16 mouse cellular contexts compared by ENCODE assay signal in genomic region chr4:42978062-42978461, GRCm38 (mm10). TPM values are rescaled to one million over a fixed set of nuclear protein-coding genes. Genes with fewer than 3 reads are reported as not detected.
A peak's percentile ranks its signal among the peaks of the same experiment; 100 is the strongest.
DNase-seq lines count a peak whose midpoint lies in the region; ATAC-seq and TF ChIP-seq lines count a peak whose summit lies in the region.
"Had no signal": no experiment of that assay in that cellular context is flagged by ENCODE, and none has a peak within 500 bp of the region (broad histone marks: within the 10 kb centered on the region; RNA-seq: fewer than 3 reads in every experiment).

No protein-coding gene starts in this region.

- H3K27ac ChIP-seq in layer of hippocampus, adult 2 months, result no peak overlapping the region
- H3K27ac ChIP-seq: forebrain, embryonic 15.5 days; hindbrain, embryonic 12.5 days; limb, embryonic 15.5 days had no signal

- ATAC-seq in G1E (ENCODE audit: extremely low read depth, insufficient number of reproducible peaks, low FRiP score, poor library complexity, severe bottlenecking), result no peak

- TF ChIP-seq CTCF in layer of hippocampus, adult 2 months (conservative IDR thresholded peaks at IDR 0.05), result peak; percentile 60
- TF ChIP-seq CTCF in G1E (IDR thresholded peaks at IDR 0.05; ENCODE audit: low read depth, low read length), result 0 out of 2 replicates have a peak, but pooled peaks have one; percentile 10

- H3K9me3 ChIP-seq in G1E (replicated peaks), result no peaks in the 10 kb centered on the region
- H3K9me3 ChIP-seq: forebrain, embryonic 15.5 days; heart, embryonic 12.5 days; hindbrain, embryonic 12.5 days; limb, embryonic 15.5 days had no signal

- no peaks in the 10 kb centered on the region for H3K4me1 ChIP-seq in G1E (ENCODE audit: insufficient read depth, low read depth, low read length)
- H3K4me1 ChIP-seq: forebrain, embryonic 15.5 days; hindbrain, embryonic 12.5 days; limb, embryonic 15.5 days had no signal

- peaks cover 60% of the 10 kb centered on the region for H3K36me3 ChIP-seq in G1E (replicated peaks)

- no peak overlapping the region for H3K4me3 ChIP-seq in layer of hippocampus, adult 2 months
- no peak overlapping the region for H3K4me3 ChIP-seq in G1E (ENCODE audit: low read depth, low read length)
- H3K4me3 ChIP-seq: forebrain, embryonic 15.5 days; heart, embryonic 12.5 days; hindbrain, embryonic 12.5 days; limb, embryonic 15.5 days; myocyte had no signal

- no peak for DNase-seq in layer of hippocampus, adult 2 months (ENCODE audit: low spot score in 2 of 2)
- DNase-seq in layer of hippocampus, adult 8-10 months (ENCODE audit: low spot score in 2 of 2), result no peak
- DNase-seq in CD4-positive, CD25-positive, alpha-beta regulatory T cell, adult 2 months (ENCODE audit: low read depth, low spot score), result peak; percentile 55
- no peak for DNase-seq in G1E (ENCODE audit: low spot score)
- peak; percentile 44 for DNase-seq in induced T-regulatory cell, adult 2 months (ENCODE audit: low read depth)
- no peak for DNase-seq in adipocyte (ENCODE audit: low spot score)
- no peak for DNase-seq in urinary bladder, adult 18-20 months (ENCODE audit: low spot score in 2 of 2)
- DNase-seq: cerebellum, postnatal 10 days; layer of hippocampus, postnatal 36 days; spleen, adult 18-20 months had no signal

- H3K27me3 ChIP-seq in G1E (ENCODE audit: insufficient read depth, low read length), result no peaks in the 10 kb centered on the region; the same call in 1 of the 2 replicates
- H3K27me3 ChIP-seq: forebrain, embryonic 15.5 days; heart, embryonic 12.5 days; hindbrain, embryonic 12.5 days; limb, embryonic 15.5 days had no signal

RNA-seq across cellular contexts. Expression of gene 1700022I11Rik, which starts 8.7 kb away (rescaled TPM):
- total RNA-seq in layer of hippocampus, adult 2 months (2021), result not detected
- not detected for total RNA-seq in layer of hippocampus, adult 8-10 months (2022)
- total RNA-seq in G1E (2014; fragmentation: Nextera tagmentation) (not detected in 2 replicates), G1E (2017) (1.1 and 1.4 TPM in 2 replicates)
- polyA plus RNA-seq in G1E (2012), result 0.15 TPM in 1 of 2 replicates, not detected in the other
- total RNA-seq: layer of hippocampus, postnatal 36 days had no signal
- polyA plus RNA-seq: brain, embryonic 14.5 days had no signal

RNA-seq across cellular contexts. Expression of gene Vcp, which starts 22.2 kb away (rescaled TPM):
- 100 to 1,000 TPM; 171 to 184 TPM for total RNA-seq in layer of hippocampus, adult 2 months (2021)
- total RNA-seq in layer of hippocampus, adult 8-10 months (2022), result 100 to 1,000 TPM; 174 to 191 (median 185) TPM
- 132 and 136 TPM in 2 replicates for total RNA-seq in G1E (2014; fragmentation: Nextera tagmentation)
- total RNA-seq in G1E (2017), result 211 and 261 TPM in 2 replicates
- polyA plus RNA-seq in G1E (2012), result 223 and 236 TPM in 2 replicates

RNA-seq across cellular contexts. Expression of gene Dnajb5, which starts 28.4 kb away (rescaled TPM):
- 100 to 1,000 TPM; 187 to 211 TPM for total RNA-seq in layer of hippocampus, adult 2 months (2021)
- total RNA-seq in layer of hippocampus, adult 8-10 months (2022), result 100 to 1,000 TPM; 162 to 202 (median 187) TPM
- total RNA-seq in G1E (2014; fragmentation: Nextera tagmentation), result 4.1 and 7.5 TPM in 2 replicates
- 1.3 and 1.5 TPM in 2 replicates for total RNA-seq in G1E (2017)
- 1.2 and 1.4 TPM in 2 replicates for polyA plus RNA-seq in G1E (2012)

RNA-seq across cellular contexts. Expression of gene Fancg, which starts 32.2 kb away (rescaled TPM):
- 10 to 100 TPM; 10.4 to 12.9 TPM for total RNA-seq in layer of hippocampus, adult 2 months (2021)
- total RNA-seq in layer of hippocampus, adult 8-10 months (2022), result 10 to 100 TPM; 14.0 to 17.1 (median 15.5) TPM
- total RNA-seq in G1E (2014; fragmentation: Nextera tagmentation), result 15.2 and 16.8 TPM in 2 replicates
- 12.9 and 18.7 TPM in 2 replicates for total RNA-seq in G1E (2017)
- 4.3 and 9.4 TPM in 2 replicates for polyA plus RNA-seq in G1E (2012)

RNA-seq across cellular contexts. Expression of gene Pigo, which starts 47.6 kb away (rescaled TPM):
- 10 to 100 TPM; 28.0 to 30.0 TPM for total RNA-seq in layer of hippocampus, adult 2 months (2021)
- total RNA-seq in layer of hippocampus, adult 8-10 months (2022), result 10 to 100 TPM; 24.1 to 37.2 (median 28.9) TPM
- total RNA-seq in G1E (2014; fragmentation: Nextera tagmentation) (11.8 and 17.2 TPM in 2 replicates), G1E (2017) (9.4 and 9.7 TPM in 2 replicates)
- polyA plus RNA-seq in G1E (2012), result 11.2 and 11.6 TPM in 2 replicates

Comparison
In these comparisons a context has a peak if more than half of its experiments do, and no peak if none do; other contexts are left out.
1. DNase-seq: peak in CD4-positive, CD25-positive, alpha-beta regulatory T cell, adult 2 months (single experiment) and induced T-regulatory cell, adult 2 months (single experiment); none in layer of hippocampus, adult 2 months (0 of 2), layer of hippocampus, adult 8-10 months (0 of 2), G1E (single experiment), adipocyte (single experiment) and urinary bladder, adult 18-20 months (0 of 2).
2. RNA of gene Dnajb5, which starts 28.4 kb away (total RNA-seq): 187 to 211 TPM in layer of hippocampus, adult 2 months and 162 to 202 TPM in layer of hippocampus, adult 8-10 months; 1.3 to 7.5 TPM in G1E; every median in the first group is over 10 times any median in the second.